Mouse (Mus musculus): ENCODE results near the gene Ap2a1.

Gene Ap2a1

DNA sequence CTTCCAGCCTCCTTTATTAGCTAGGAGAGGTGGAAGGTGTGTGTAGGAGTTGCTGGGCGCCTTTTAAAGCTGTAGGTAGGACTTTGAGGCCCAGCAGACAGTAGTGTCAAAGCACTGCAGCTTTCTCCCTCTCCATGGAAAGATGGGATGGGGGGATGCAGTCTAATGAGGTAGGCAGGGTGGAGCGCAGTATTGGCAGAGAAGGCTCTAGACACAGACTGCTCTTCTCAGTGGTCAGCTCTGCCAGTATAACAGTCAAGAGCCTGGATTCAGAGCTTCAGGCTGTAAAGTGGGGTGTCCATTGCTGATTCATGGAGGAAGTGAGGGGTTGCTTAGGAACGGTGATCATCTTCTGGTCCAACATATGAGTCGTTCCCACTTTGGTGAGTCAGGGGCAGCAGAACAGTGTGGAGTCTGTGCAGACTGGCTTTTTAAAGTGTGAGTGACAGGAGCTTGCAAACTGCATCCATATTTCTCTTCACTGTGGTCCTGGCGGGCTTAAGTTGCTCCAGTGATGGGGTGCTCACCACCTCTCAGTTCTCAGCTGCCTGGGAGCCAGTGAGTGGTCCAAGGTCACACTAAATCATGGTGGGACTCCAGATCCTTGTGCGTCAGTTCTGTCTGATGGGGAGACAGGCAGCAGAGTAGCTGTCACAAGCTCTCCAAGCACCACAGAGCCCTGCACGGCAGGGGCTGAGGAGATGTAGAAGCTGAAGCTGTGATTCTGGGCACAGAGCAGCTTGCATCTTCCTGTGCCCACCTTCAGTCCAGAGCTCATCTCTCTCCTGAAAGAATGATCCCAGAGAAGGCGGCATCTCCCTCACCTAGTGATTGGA lies 78.3 kb downstream of the Ap2a1 start:
- no peak for DNase-seq (ENCODE audit: low read depth, low spot score)

Measured in ES-CJ7 (cell line).